Mouse (Mus musculus): ENCODE measurements around the gene Cabp4. TPM values are rescaled to one million over a fixed set of nuclear protein-coding genes. Genes with fewer than 3 reads are reported as not detected.
"Not testable (repeated sequence)": the region's sequence is repeated elsewhere in the genome, so short reads cannot be mapped to it uniquely, and the experiment has no call there.

The Cabp4 gene
- polyA plus RNA-seq, 1 experiment = 2.2 TPM

DNA sequence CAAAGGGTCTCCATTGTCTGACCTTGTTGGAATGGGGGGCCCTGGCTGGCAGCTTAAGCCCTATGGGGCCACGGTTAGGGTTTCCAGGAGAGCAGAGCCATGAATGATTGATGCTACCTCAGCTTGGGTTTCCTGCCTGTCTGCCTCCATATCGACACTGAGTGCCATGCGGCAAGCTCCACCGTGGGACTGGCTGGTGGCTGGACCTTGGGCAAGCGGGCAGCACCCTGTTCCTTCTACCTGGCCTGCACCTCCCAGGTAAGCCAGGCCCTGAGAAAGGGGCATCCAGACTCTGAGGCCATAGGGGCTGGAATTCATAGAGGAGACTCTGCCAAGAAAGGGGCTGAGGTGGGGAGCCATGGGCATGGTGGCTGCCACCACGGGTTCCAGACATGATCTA is 3.7 kb downstream of the Cabp4 start:
- H3K4me1 ChIP-seq (ENCODE audit: control insufficient read depth, insufficient read depth, insufficient read length) = peaks cover 43% of the 10 kb centered on the region
- TF ChIP-seq POLR2A (IDR thresholded peaks at IDR 0.05; ENCODE audit: low read depth, low read length) = no peak
- no peak for TF ChIP-seq CTCF (IDR thresholded peaks at IDR 0.05; ENCODE audit: extremely low read depth, insufficient read depth, insufficient read length, insufficient replicate concordance)
- H3K36me3 ChIP-seq (ENCODE audit: control insufficient read depth, insufficient read depth, low read length) = no peaks in the 10 kb centered on the region
- WGBS = 79% methylated on average over 6 of the region's 6 CpGs
- DNase-seq (ENCODE audit: low read depth in 1 of 2, low spot score in 2 of 2) = no peak
- no peaks in the 10 kb centered on the region for H3K27me3 ChIP-seq (ENCODE audit: control insufficient read depth, insufficient read depth, low read length)
- H3K27ac ChIP-seq (ENCODE audit: insufficient read depth, low read length) = no peak overlapping the region
- no peak overlapping the region for H3K4me3 ChIP-seq (ENCODE audit: extremely low read depth, insufficient read depth, insufficient read length)

GRCm38 (mm10) chr19:4139446-4139845 is 4.4 kb downstream of the Cabp4 start, which contains the start of gene Gpr152:
TSS of gene Gpr152 (plus strand) at chr19:4139787.
- H3K27ac ChIP-seq (ENCODE audit: insufficient read depth, low read length) = peak within 1 kb of the TSS; percentile 65
- no peak for DNase-seq (ENCODE audit: low read depth in 1 of 2, low spot score in 2 of 2)
- no peak within 1 kb of the TSS for H3K4me3 ChIP-seq (ENCODE audit: extremely low read depth, insufficient read depth, insufficient read length)
- H3K27me3 ChIP-seq (ENCODE audit: control insufficient read depth, insufficient read depth, low read length) = no peaks in the 10 kb centered on the region
- TF ChIP-seq POLR2A (IDR thresholded peaks at IDR 0.05; ENCODE audit: low read depth, low read length) (no peak), CTCF (IDR thresholded peaks at IDR 0.05; ENCODE audit: extremely low read depth, insufficient read depth, insufficient read length, insufficient replicate concordance) (no peak)
- WGBS = 91% methylated on average over 2 of the region's 2 CpGs
- no peaks in the 10 kb centered on the region for H3K36me3 ChIP-seq (ENCODE audit: control insufficient read depth, insufficient read depth, low read length)
- H3K4me1 ChIP-seq (ENCODE audit: control insufficient read depth, insufficient read depth, insufficient read length) = peaks cover 43% of the 10 kb centered on the region

GRCm38 (mm10) chr19:4137913-4138312 is 5.9 kb downstream of the Cabp4 start:
- no peak for DNase-seq (ENCODE audit: low read depth in 1 of 2, low spot score in 2 of 2)
- peaks cover 29% of the 10 kb centered on the region for H3K4me1 ChIP-seq (ENCODE audit: control insufficient read depth, insufficient read depth, insufficient read length)
- peak overlapping the region; percentile 65 for H3K27ac ChIP-seq (ENCODE audit: insufficient read depth, low read length)
- H3K4me3 ChIP-seq (ENCODE audit: extremely low read depth, insufficient read depth, insufficient read length) = no peak overlapping the region
- 44% methylated on average over 5 of the region's 5 CpGs for WGBS
- no peak for TF ChIP-seq CTCF (IDR thresholded peaks at IDR 0.05; ENCODE audit: extremely low read depth, insufficient read depth, insufficient read length, insufficient replicate concordance)
- TF ChIP-seq POLR2A (IDR thresholded peaks at IDR 0.05; ENCODE audit: low read depth, low read length) = no peak
- no peaks in the 10 kb centered on the region for H3K27me3 ChIP-seq (ENCODE audit: control insufficient read depth, insufficient read depth, low read length)
- H3K36me3 ChIP-seq (ENCODE audit: control insufficient read depth, insufficient read depth, low read length) = peaks cover 4% of the 10 kb centered on the region

DNA sequence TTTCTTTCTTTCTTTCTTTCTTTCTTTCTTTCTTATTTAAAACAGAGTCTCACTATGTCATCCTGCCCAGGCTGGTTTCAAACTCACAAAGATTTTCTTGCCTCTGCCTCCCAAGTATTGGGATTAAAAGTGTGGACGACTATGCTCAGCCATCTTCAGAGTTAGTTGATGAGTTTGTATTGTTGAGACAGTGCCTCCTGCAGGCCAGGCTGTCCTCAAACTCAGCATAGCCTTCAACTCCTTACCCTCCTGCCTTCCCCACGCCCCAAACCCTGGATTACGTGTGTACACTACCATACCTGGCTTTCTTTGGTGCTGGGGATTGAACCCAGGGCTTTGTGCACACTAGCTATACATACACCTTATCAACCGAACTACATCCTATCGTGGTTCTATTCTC is 7.4 kb downstream of the Cabp4 start:
- 86% methylated on average over 5 of the region's 5 CpGs for WGBS
- TF ChIP-seq POLR2A (IDR thresholded peaks at IDR 0.05; ENCODE audit: low read depth, low read length) (no peak), CTCF (IDR thresholded peaks at IDR 0.05; ENCODE audit: extremely low read depth, insufficient read depth, insufficient read length, insufficient replicate concordance) (no peak)
- no peak overlapping the region for H3K4me3 ChIP-seq (ENCODE audit: extremely low read depth, insufficient read depth, insufficient read length)

GRCm38 (mm10) chr19:4135963-4136345 is 7.9 kb downstream of the Cabp4 start:
- peaks cover 18% of the 10 kb centered on the region for H3K36me3 ChIP-seq (ENCODE audit: control insufficient read depth, insufficient read depth, low read length)
- WGBS = 21% methylated on average over 8 of the region's 8 CpGs
- peak overlapping the region; percentile 55 for H3K27ac ChIP-seq (ENCODE audit: insufficient read depth, low read length)
- not testable (repeated sequence) for DNase-seq (ENCODE audit: low read depth in 1 of 2, low spot score in 2 of 2); H3K4me3 ChIP-seq (ENCODE audit: extremely low read depth, insufficient read depth, insufficient read length); H3K27me3 ChIP-seq (ENCODE audit: control insufficient read depth, insufficient read depth, low read length)
- H3K4me1 ChIP-seq (ENCODE audit: control insufficient read depth, insufficient read depth, insufficient read length) = peaks cover 26% of the 10 kb centered on the region
- TF ChIP-seq CTCF (IDR thresholded peaks at IDR 0.05; ENCODE audit: extremely low read depth, insufficient read depth, insufficient read length, insufficient replicate concordance) = peak; percentile 38; the same call in 1 of the 2 replicates

More for the DNA sequence above, 7.4 kb downstream of the Cabp4 start:
- Histone ChIP-seq H3K36me3 (ENCODE audit: control insufficient read depth, insufficient read depth, low read length) (peaks cover 13% of the 10 kb centered on the region), H3K4me1 (ENCODE audit: control insufficient read depth, insufficient read depth, insufficient read length) (peaks cover 26% of the 10 kb centered on the region), H3K27ac (ENCODE audit: insufficient read depth, low read length) (peak overlapping the region; percentile 19; the same call in 1 of the 2 replicates), H3K27me3 (ENCODE audit: control insufficient read depth, insufficient read depth, low read length) (no peaks in the 10 kb centered on the region)
- no peak for DNase-seq (ENCODE audit: low read depth in 1 of 2, low spot score in 2 of 2)

- WGBS = 79% methylated on average over 6 of the region's 6 CpGs
- H3K27ac ChIP-seq (ENCODE audit: insufficient read depth, low read length) = peak overlapping the region; percentile 95
- H3K36me3 ChIP-seq (ENCODE audit: control insufficient read depth, insufficient read depth, low read length) = peaks cover 21% of the 10 kb centered on the region
- H3K4me1 ChIP-seq (ENCODE audit: control insufficient read depth, insufficient read depth, insufficient read length) = peaks cover 26% of the 10 kb centered on the region
- H3K27me3 ChIP-seq (ENCODE audit: control insufficient read depth, insufficient read depth, low read length); H3K4me3 ChIP-seq (ENCODE audit: extremely low read depth, insufficient read depth, insufficient read length); DNase-seq (ENCODE audit: low read depth in 1 of 2, low spot score in 2 of 2): not testable (repeated sequence)
Measured at GRCm38 (mm10) chr19:4135229-4135962, 8.4 kb downstream of the Cabp4 start.

- 94% methylated on average over 4 of the region's 4 CpGs for WGBS
- Histone ChIP-seq H3K27me3 (ENCODE audit: control insufficient read depth, insufficient read depth, low read length) (no peaks in the 10 kb centered on the region), H3K4me3 (ENCODE audit: extremely low read depth, insufficient read depth, insufficient read length) (no peak overlapping the region), H3K36me3 (ENCODE audit: control insufficient read depth, insufficient read depth, low read length) (peaks cover 23% of the 10 kb centered on the region), H3K27ac (ENCODE audit: insufficient read depth, low read length) (peak overlapping the region; percentile 95; the same call in 1 of the 2 replicates), H3K4me1 (ENCODE audit: control insufficient read depth, insufficient read depth, insufficient read length) (peaks cover 26% of the 10 kb centered on the region)
- TF ChIP-seq CTCF (IDR thresholded peaks at IDR 0.05; ENCODE audit: extremely low read depth, insufficient read depth, insufficient read length, insufficient replicate concordance) = no peak
- TF ChIP-seq POLR2A (IDR thresholded peaks at IDR 0.05; ENCODE audit: low read depth, low read length) = no peak
- DNase-seq (ENCODE audit: low read depth in 1 of 2, low spot score in 2 of 2) = no peak
Measured at GRCm38 (mm10) chr19:4134354-4134753, 9.5 kb downstream of the Cabp4 start.
